Mouse (Mus musculus) brain, embryonic 18.5 days (tissue): ENCODE measurements at regions not wholly inside any gene's neighbourhood (a gene's known extent, or its start where the extent isn't known, plus 50 kb on each side); places are given as distances from the start of the nearest gene placed in this dataset.

Source experiments
- DNase-seq: peaks from one replicate; pipeline ENCODE4 v3.0.0-alpha.2; 2012; ENCODE audit warnings: low read depth, low spot score

- DNase-seq: no peak
Observed at GRCm38 (mm10) chr10:30952410-30952809, 109.8 kb upstream of the Hey2 start.

- no peak for DNase-seq
Observed at GRCm38 (mm10) chr10:30946601-30947000, 104.0 kb upstream of the Hey2 start.

DNA sequence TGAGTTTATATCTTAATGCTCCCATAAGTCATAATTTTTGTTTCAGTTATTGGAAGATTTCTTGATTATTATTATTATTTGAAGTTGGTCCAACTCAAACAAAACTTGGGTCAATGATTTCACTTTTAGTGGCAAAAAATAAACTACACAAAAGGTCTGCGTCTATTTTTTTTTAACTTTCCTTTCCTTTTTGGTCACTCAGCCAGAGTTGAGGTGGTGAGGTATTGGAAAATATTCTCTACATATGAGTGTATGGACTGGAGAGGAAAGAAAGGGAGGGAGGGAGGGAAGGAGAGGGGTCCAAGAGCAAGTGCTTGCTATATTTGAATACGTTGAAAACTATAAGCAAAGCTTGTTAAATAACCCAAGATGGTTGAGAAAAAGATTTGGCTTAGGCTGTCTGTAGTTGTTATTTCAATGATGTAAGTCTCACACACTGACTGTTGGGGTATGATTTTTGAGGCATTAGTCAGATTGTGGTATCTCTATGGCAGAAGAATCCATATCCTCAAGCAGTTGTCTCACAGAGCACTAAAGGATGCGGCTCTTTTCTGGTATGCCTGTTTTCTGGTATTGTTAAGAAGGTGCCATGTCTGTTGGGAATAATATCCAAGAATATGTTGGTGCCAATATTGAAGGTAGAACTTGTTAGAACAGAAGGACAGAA, 75.9 kb upstream of the Hey2 start:
- DNase-seq: no peak

DNA sequence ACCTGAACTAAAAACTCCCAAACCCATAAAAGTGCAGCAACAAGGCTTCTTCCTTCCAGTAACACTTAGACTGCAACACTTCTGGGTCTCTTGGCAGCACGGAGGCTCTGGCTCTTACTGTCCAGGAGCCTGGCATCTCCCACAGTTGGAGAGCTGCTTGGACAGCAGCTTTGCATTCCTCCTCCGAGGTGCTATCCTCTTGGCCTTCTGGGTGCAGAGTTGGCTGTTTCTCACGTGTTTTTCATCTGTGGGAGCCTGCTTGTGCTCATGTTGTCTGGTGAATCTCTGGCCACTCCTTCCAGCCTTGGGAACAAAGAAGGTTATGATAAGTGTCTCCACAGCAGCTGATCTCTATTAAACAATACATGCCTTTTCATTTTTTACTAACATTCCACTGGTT, 51.2 kb upstream of the Hey2 start:
- no peak for DNase-seq
